Mouse (Mus musculus) CH12.LX (cell line): ENCODE results near the gene 4931428F04Rik. TPM values are rescaled to one million over a fixed set of nuclear protein-coding genes. Genes with fewer than 3 reads are reported as not detected.
A peak's percentile ranks its signal among the peaks of the same experiment; 100 is the strongest.

Source experiments
- DNase-seq: peaks from one replicate; pipeline ENCODE4 v3.0.0-alpha.2; 2013; ENCODE audit errors: extremely low read depth
- H3K27ac ChIP-seq: 2 replicates; pipeline ENCODE4 v1.5.1; 2012; ENCODE audit warnings: low read depth, mild to moderate bottlenecking, control low read depth, moderate library complexity; ENCODE audit not compliant: insufficient read depth
- H3K27me3 ChIP-seq: replicated peaks from 2 replicates; pipeline ENCODE3; 2012; ENCODE audit warnings: inconsistent platforms
- H3K36me3 ChIP-seq, 2 experiments: replicated peaks in 1 of 2; 2 replicates each; pipeline versions ENCODE3 to v1.6.1; 2012; ENCODE audit warnings: inconsistent platforms in 1 of 2, low read length in 1 of 2, mild to moderate bottlenecking in 1 of 2, mixed read lengths in 1 of 2, moderate library complexity in 1 of 2; ENCODE audit not compliant: control insufficient read depth in 1 of 2, insufficient read depth in 1 of 2
- H3K4me1 ChIP-seq, 2 experiments: 2 replicates each; pipeline ENCODE4 v1.6.1; 2012; ENCODE audit warnings: inconsistent platforms in 1 of 2, moderate library complexity in 1 of 2; ENCODE audit not compliant: insufficient read depth in 2 of 2, control insufficient read depth in 1 of 2
- H3K4me2 ChIP-seq: 2 replicates; pipeline ENCODE4 v1.6.1; 2012; ENCODE audit warnings: low read depth, mild to moderate bottlenecking, control low read depth; ENCODE audit not compliant: poor library complexity, insufficient read depth, severe bottlenecking
- H3K4me3 ChIP-seq, 3 experiments: fragments of 150-350 bp in 1 of 3; sonication (generic) in 1 of 3; replicated peaks in 1 of 3; 2 replicates each; pipeline versions ENCODE3 to v1.5.1; 2011 to 2012; ENCODE audit warnings: low read depth in 2 of 3, low read length in 2 of 3, mild to moderate bottlenecking in 2 of 3, moderate library complexity in 2 of 3, control low read depth in 1 of 3, improper control_type of control experiment in 1 of 3, inconsistent platforms in 1 of 3, mixed read lengths in 1 of 3; ENCODE audit not compliant: poor library complexity in 1 of 3
- H3K79me2 ChIP-seq: replicated peaks from 2 replicates; pipeline ENCODE4 v1.6.1; 2012; ENCODE audit warnings: mild to moderate bottlenecking, moderate library complexity; ENCODE audit not compliant: control insufficient read depth, poor library complexity, insufficient read depth, severe bottlenecking; ENCODE audit errors: extremely low read depth
- H3K9ac ChIP-seq: 2 replicates; pipeline ENCODE4 v1.6.1; 2012; ENCODE audit warnings: low read depth, mild to moderate bottlenecking, control low read depth, moderate library complexity; ENCODE audit not compliant: insufficient read depth
- H3K9me3 ChIP-seq: replicated peaks from 2 replicates; pipeline ENCODE3; 2012; ENCODE audit warnings: low read length, inconsistent platforms, mixed read lengths
- BHLHE40 ChIP-seq: IDR thresholded peaks from 2 replicates; pipeline ENCODE4 v1.6.1; 2011; ENCODE audit warnings: mild to moderate bottlenecking, low read depth, low read length, improper control_type of control experiment
- CHD1 ChIP-seq: IDR thresholded peaks from 2 replicates; pipeline ENCODE4 v1.6.1; 2012; ENCODE audit warnings: low read depth, low read length, improper control_type of control experiment, inconsistent platforms
- CHD2 ChIP-seq: IDR thresholded peaks from 2 replicates; pipeline ENCODE4 v1.6.1; 2011; ENCODE audit warnings: low read length, improper control_type of control experiment
- CTCF ChIP-seq, 2 experiments: IDR thresholded peaks in 1 of 2; conservative IDR thresholded peaks in 1 of 2; 2 replicates each; pipeline ENCODE4 v1.5.1; 2011 to 2012; ENCODE audit warnings: low read depth in 2 of 2, low read length in 2 of 2, improper control_type of control experiment in 1 of 2, inconsistent platforms in 1 of 2, mild to moderate bottlenecking in 1 of 2, moderate library complexity in 1 of 2
- E2F4 ChIP-seq: IDR thresholded peaks from 2 replicates; pipeline ENCODE4 v1.6.1; 2011; ENCODE audit warnings: low read depth, low read length, improper control_type of control experiment; ENCODE audit not compliant: insufficient replicate concordance
- ELF1 ChIP-seq: IDR thresholded peaks from 2 replicates; pipeline ENCODE4 v1.6.1; 2014; ENCODE audit warnings: low read depth, mild to moderate bottlenecking, inconsistent platforms, low read length, improper control_type of control experiment
- EP300 ChIP-seq: IDR thresholded peaks from 2 replicates; pipeline ENCODE4 v1.6.1; 2011; ENCODE audit warnings: low read length, improper control_type of control experiment
- ETS1 ChIP-seq: conservative IDR thresholded peaks from 2 replicates; pipeline ENCODE4 v1.6.1; 2012; ENCODE audit warnings: low read depth, mild to moderate bottlenecking, inconsistent platforms, low read length, improper control_type of control experiment, moderate library complexity
- GABPA ChIP-seq: IDR thresholded peaks from 2 replicates; pipeline ENCODE4 v1.6.1; 2012; ENCODE audit warnings: low read depth, low read length, improper control_type of control experiment, inconsistent platforms; ENCODE audit not compliant: insufficient replicate concordance
- HCFC1 ChIP-seq: IDR thresholded peaks from 2 replicates; pipeline ENCODE4 v1.6.1; 2012; ENCODE audit warnings: low read depth, mild to moderate bottlenecking, inconsistent platforms, low read length, improper control_type of control experiment
- IRF4 ChIP-seq: IDR thresholded peaks from 2 replicates; pipeline ENCODE4 v1.6.1; 2014; ENCODE audit warnings: low read depth, mild to moderate bottlenecking, inconsistent platforms, low read length, improper control_type of control experiment
- JUN ChIP-seq: IDR thresholded peaks from 2 replicates; pipeline ENCODE4 v1.6.1; 2011; ENCODE audit warnings: low read depth, mild to moderate bottlenecking, low read length, improper control_type of control experiment, moderate library complexity; ENCODE audit not compliant: insufficient read depth
- JUND ChIP-seq: conservative IDR thresholded peaks from 2 replicates; pipeline ENCODE4 v1.6.1; 2011; ENCODE audit warnings: low read depth, low read length, improper control_type of control experiment
- KAT2A ChIP-seq: IDR thresholded peaks from 2 replicates; pipeline ENCODE4 v1.6.1; 2012; ENCODE audit warnings: low read length, improper control_type of control experiment, inconsistent platforms; ENCODE audit not compliant: insufficient replicate concordance
- MAFK ChIP-seq: IDR thresholded peaks from 2 replicates; pipeline ENCODE4 v1.6.1; 2011; ENCODE audit warnings: low read length, improper control_type of control experiment; ENCODE audit not compliant: insufficient replicate concordance
- MAX ChIP-seq: IDR thresholded peaks from 2 replicates; pipeline ENCODE4 v1.6.1; 2011; ENCODE audit warnings: low read length, improper control_type of control experiment
- MAZ ChIP-seq: IDR thresholded peaks from 2 replicates; pipeline ENCODE4 v1.6.1; 2012; ENCODE audit warnings: low read depth, mild to moderate bottlenecking, inconsistent platforms, low read length, improper control_type of control experiment, moderate library complexity
- MEF2A ChIP-seq: IDR thresholded peaks from 2 replicates; pipeline ENCODE4 v1.6.1; 2014; ENCODE audit warnings: low read depth, mild to moderate bottlenecking, inconsistent platforms, low read length, improper control_type of control experiment, borderline replicate concordance
- MXI1 ChIP-seq: IDR thresholded peaks from 2 replicates; pipeline ENCODE4 v1.6.1; 2011; ENCODE audit warnings: mild to moderate bottlenecking, low read depth, low read length, improper control_type of control experiment
- MYC ChIP-seq: IDR thresholded peaks from 2 replicates; pipeline ENCODE4 v1.6.1; 2011; ENCODE audit warnings: low read depth, mild to moderate bottlenecking, improper control_type of control experiment, low read length
- NELFE ChIP-seq: IDR thresholded peaks from 2 replicates; pipeline ENCODE4 v1.6.1; 2011; ENCODE audit warnings: low read depth, low read length, improper control_type of control experiment
- NRF1 ChIP-seq: IDR thresholded peaks from 2 replicates; pipeline ENCODE4 v1.6.1; 2014; ENCODE audit warnings: low read depth, mild to moderate bottlenecking, inconsistent platforms, low read length, improper control_type of control experiment, moderate library complexity
- PAX5 ChIP-seq: IDR thresholded peaks from 2 replicates; pipeline ENCODE4 v1.6.1; 2012; ENCODE audit warnings: low read length, inconsistent platforms, mixed read lengths
- POLR2A ChIP-seq: IDR thresholded peaks from 2 replicates; pipeline ENCODE4 v1.6.1; 2011; ENCODE audit warnings: low read depth, mild to moderate bottlenecking, improper control_type of control experiment, low read length
- POLR2AphosphoS2 ChIP-seq: IDR thresholded peaks from 2 replicates; pipeline ENCODE4 v1.6.1; 2011; ENCODE audit warnings: low read depth, low read length, improper control_type of control experiment
- RAD21 ChIP-seq: IDR thresholded peaks from 2 replicates; pipeline ENCODE4 v1.6.1; 2011; ENCODE audit warnings: low read depth, mild to moderate bottlenecking, low read length, improper control_type of control experiment, moderate library complexity
- RCOR1 ChIP-seq: conservative IDR thresholded peaks from 2 replicates; pipeline ENCODE4 v1.6.1; 2012; ENCODE audit warnings: low read depth, mild to moderate bottlenecking, inconsistent platforms, low read length, improper control_type of control experiment
- SIN3A ChIP-seq: IDR thresholded peaks from 2 replicates; pipeline ENCODE4 v1.6.1; 2012; ENCODE audit warnings: low read length, improper control_type of control experiment, inconsistent platforms
- SMC3 ChIP-seq: IDR thresholded peaks from 2 replicates; pipeline ENCODE4 v1.6.1; 2011; ENCODE audit warnings: low read depth, low read length, improper control_type of control experiment
- TBP ChIP-seq: conservative IDR thresholded peaks from 2 replicates; pipeline ENCODE4 v1.6.1; 2011; ENCODE audit warnings: low read depth, low read length, improper control_type of control experiment
- TCF12 ChIP-seq: IDR thresholded peaks from 2 replicates; pipeline ENCODE4 v1.6.1; 2014; ENCODE audit warnings: low read depth, mild to moderate bottlenecking, inconsistent platforms, low read length, improper control_type of control experiment
- UBTF ChIP-seq: IDR thresholded peaks from 2 replicates; pipeline ENCODE4 v1.6.1; 2012; ENCODE audit warnings: low read depth, mild to moderate bottlenecking, inconsistent platforms, low read length, improper control_type of control experiment, moderate library complexity
- USF1 ChIP-seq: IDR thresholded peaks from 2 replicates; pipeline ENCODE4 v1.6.1; 2014; ENCODE audit warnings: low read depth, mild to moderate bottlenecking, inconsistent platforms, low read length, improper control_type of control experiment
- USF2 ChIP-seq: conservative IDR thresholded peaks from 2 replicates; pipeline ENCODE4 v1.6.1; 2011; ENCODE audit warnings: low read depth, low read length, improper control_type of control experiment
- ZC3H11A ChIP-seq: IDR thresholded peaks from 2 replicates; pipeline ENCODE4 v1.6.1; 2012; ENCODE audit warnings: low read depth, mild to moderate bottlenecking, inconsistent platforms, low read length, improper control_type of control experiment
- ZKSCAN1 ChIP-seq: IDR thresholded peaks from 2 replicates; pipeline ENCODE4 v1.6.1; 2012; ENCODE audit warnings: low read depth, inconsistent platforms, low read length, improper control_type of control experiment, borderline replicate concordance
- ZMIZ1 ChIP-seq: IDR thresholded peaks from 2 replicates; pipeline ENCODE4 v1.6.1; 2012; ENCODE audit warnings: low read depth, mild to moderate bottlenecking, inconsistent platforms, low read length, improper control_type of control experiment
- ZNF384 ChIP-seq: IDR thresholded peaks from 2 replicates; pipeline ENCODE4 v1.6.1; 2012; ENCODE audit warnings: low read depth, low read length, improper control_type of control experiment, inconsistent platforms
- dilution Hi-C: fragments of 300-500 bp; cut with MboI; formaldehyde crosslinking; loops from 2 replicates; pipeline ENCODE4 v1.14.3; 2020; ENCODE audit warnings: low sequenced_read_pairs; ENCODE audit not compliant: extremely low pct_unique_long_range_greater_than_20kb, extremely low pct_ligation_motif_present
- in situ Hi-C: fragments of 300-500 bp; cut with MboI; formaldehyde crosslinking; loops from 3 replicates; pipeline ENCODE4 v1.14.3; 2019; ENCODE audit warnings: low sequenced_read_pairs, low pct_ligation_motif_present, low pct_unique_long_range_greater_than_20kb, mixed read lengths
- polyA plus RNA-seq: library from polyadenylated mRNA; unstranded; fragments of >175 nt; gene quantifications from 2 replicates; pipeline ENCODE4 v1.2.1, GENCODE M21; 2012; ENCODE audit warnings: low read depth; ENCODE audit not compliant: insufficient read length
- total RNA-seq, 2 experiments: library from RNA; depleted of rRNA; stranded (reverse); fragments of 300-350 nt in 1 of 2; fragments of >200 nt in 1 of 2; gene quantifications; 2 replicates each; pipeline ENCODE4 v1.2.3; 2012 to 2014

Gene 4931428F04Rik
- total and polyA plus RNA-seq, 3 experiments, result 2.7 to 9.1 (median 4.7) TPM

DNA sequence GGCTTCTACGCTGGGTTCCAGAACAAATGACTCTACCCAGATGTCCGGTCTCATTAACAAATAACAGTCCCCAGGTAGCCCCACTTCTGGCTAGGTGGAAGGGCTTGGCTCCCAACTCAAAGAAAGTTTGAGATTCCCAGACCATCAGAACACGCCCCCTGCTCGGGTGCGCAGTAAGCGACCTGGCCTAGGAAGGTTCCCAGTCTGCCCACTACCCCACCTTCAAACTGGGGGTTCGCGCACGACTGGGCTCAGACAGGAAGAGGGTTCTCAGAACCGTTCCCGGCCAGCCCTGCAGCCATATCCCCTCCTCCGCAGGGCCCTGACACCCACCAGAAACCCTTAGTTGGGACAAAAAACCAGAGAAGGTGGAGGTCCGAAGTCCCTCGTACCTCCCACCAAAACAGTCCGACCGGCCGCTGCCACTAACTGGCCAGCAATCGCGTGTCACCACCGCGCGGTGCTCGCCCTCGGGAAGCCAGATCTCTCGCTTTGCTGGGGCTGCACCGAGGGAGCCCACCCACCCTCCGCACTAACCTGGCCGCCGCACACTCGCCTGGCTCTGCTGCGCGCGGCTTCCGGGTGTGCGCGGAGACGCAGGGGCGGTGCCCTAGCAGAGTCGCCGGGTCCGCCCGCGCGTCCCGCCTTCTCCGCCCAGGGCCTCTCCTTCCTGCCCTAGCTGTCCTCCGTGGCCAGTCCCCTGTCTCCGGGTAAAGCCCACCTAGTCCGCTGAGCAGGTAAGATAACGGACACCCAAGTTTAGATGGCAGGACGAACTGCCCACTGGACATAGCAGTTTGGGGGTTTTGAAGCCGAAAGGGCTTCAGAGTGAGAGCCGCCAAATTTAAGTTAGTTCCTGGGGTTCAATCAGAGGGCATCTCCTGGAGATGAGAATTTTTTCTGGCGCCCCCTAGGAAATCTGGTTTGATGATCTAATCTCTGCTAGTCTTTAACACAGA is 25.4 kb downstream of the 4931428F04Rik start, which contains the start of the genes Tradd and Fbxl8:
Gene Tradd (minus strand): TSS at position 586 of the 959 bp plus-strand sequence.
Gene Fbxl8 (plus strand): TSS at position 625 of the 959 bp plus-strand sequence.
- Histone ChIP-seq H3K4me1 (peaks cover 9 to 49% of the 10 kb centered on the region in 2 experiments; a peak in 3 of 4 replicates), H3K79me2 (no peaks in the 10 kb centered on the region)
- in situ Hi-C loops, result no loop called here

More for the DNA sequence above, 25.4 kb downstream of the 4931428F04Rik start, which contains the start of the genes Tradd and Fbxl8:
- DNase-seq, result peak; percentile 59
- TF ChIP-seq POLR2A, result peak; percentile 87
- TF ChIP-seq USF1, result no peak
- no peak for TF ChIP-seq MAZ
- TF ChIP-seq SMC3, result no peak
- TF ChIP-seq RAD21, result no peak
- no peak for TF ChIP-seq ZC3H11A
- TF ChIP-seq POLR2AphosphoS2, result peak; percentile 47; the same call in 1 of the 2 replicates
- peak; percentile 99 for TF ChIP-seq ELF1
- TF ChIP-seq CTCF (conservative IDR thresholded peaks at IDR 0.05 in 1 of 2, IDR thresholded peaks at IDR 0.05 in 1 of 2; ENCODE audit: low read depth in 2 of 2, low read length in 2 of 2), result peak in 1 of 2 experiments; percentile 35; a peak in 2 of 4 replicates
- TF ChIP-seq MAFK, result no peak
- TF ChIP-seq TBP, result no peak
- no peak for TF ChIP-seq MYC
- no peak for TF ChIP-seq JUN
- TF ChIP-seq IRF4, result no peak
- no peak for TF ChIP-seq JUND
- no peak for TF ChIP-seq GABPA
- TF ChIP-seq MEF2A, result no peak
- no peak for TF ChIP-seq E2F4
- peak; percentile 65 for TF ChIP-seq ZMIZ1
- TF ChIP-seq PAX5, result no peak
- TF ChIP-seq UBTF, result no peak
- no peak for TF ChIP-seq ZNF384
- TF ChIP-seq SIN3A, result peak; percentile 80; the same call in 1 of the 2 replicates
- no peak for TF ChIP-seq CHD2
- no peak for TF ChIP-seq ZKSCAN1
- no peak for TF ChIP-seq EP300
- TF ChIP-seq RCOR1, result no peak
- peak; percentile 61 for TF ChIP-seq TCF12
- 0 out of 2 replicates have a peak, but pooled peaks have one; percentile 28 for TF ChIP-seq CHD1
- TF ChIP-seq MXI1, result peak; percentile 65
- TF ChIP-seq HCFC1, result peak; percentile 62
- TF ChIP-seq KAT2A, result no peak
- peak; percentile 77 for TF ChIP-seq NELFE
- no peak for TF ChIP-seq ETS1
- no peak for TF ChIP-seq BHLHE40
- TF ChIP-seq NRF1, result peak; percentile 88
- no peak for TF ChIP-seq MAX
- no peak for TF ChIP-seq USF2
- Histone ChIP-seq H3K27ac (peak within 1 kb of the TSS; percentile 24; the same call in 1 of the 2 replicates), H3K4me2 (peak within 1 kb of the TSS; percentile 85), H3K9ac (peak within 1 kb of the TSS; percentile 64), H3K27me3 (no peaks in the 10 kb centered on the region), H3K36me3 (peaks cover 26 to 36% of the 10 kb centered on the region in 2 experiments), H3K4me3 (peak within 1 kb of the TSS; percentile 79 to 86 (median 83)), H3K9me3 (peaks cover 21% of the 10 kb centered on the region)
- dilution Hi-C loops, result no loop called here
